Mouse (Mus musculus) A20 (cell line): ENCODE results near the gene D5Ertd579e.
A peak's percentile ranks its signal among the peaks of the same experiment; 100 is the strongest.

ENCODE experiments used
- DNase-seq: peaks from one replicate; pipeline ENCODE4 v3.0.0-alpha.2; 2011; ENCODE audit warnings: low read depth, low spot score

D5Ertd579e gene

GRCm38 (mm10) chr5:36720710-36721375, 25.0 kb upstream of the D5Ertd579e start:
- DNase-seq, result no peak

GRCm38 (mm10) chr5:36720219-36720618, 24.4 kb upstream of the D5Ertd579e start:
- DNase-seq, result no peak

- DNase-seq, result no peak
These were observed 23.8 kb upstream of the D5Ertd579e start for GRCm38 (mm10) chr5:36719601-36720000.

DNA sequence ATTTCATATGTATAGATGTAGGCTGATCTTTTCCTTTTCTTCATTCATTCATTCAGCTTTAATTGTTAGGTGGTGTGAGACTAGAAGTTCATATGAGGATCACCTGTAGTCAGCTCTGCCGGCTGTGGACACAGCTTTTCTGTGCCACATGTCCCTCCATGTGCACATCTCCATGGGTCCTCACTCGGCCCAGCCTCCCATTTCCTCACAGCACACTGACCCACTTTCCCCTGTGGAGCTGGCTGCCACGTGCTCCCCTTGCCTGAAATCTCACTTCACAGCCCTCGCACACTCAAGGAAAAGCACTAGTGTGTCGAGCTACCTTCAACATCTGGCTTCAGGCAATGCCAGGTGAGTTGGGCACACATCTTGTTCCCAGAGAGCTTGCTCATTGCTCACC, 23.3 kb upstream of the D5Ertd579e start:
- DNase-seq, result no peak

- no peak for DNase-seq
These were observed 22.1 kb upstream of the D5Ertd579e start for GRCm38 (mm10) chr5:36717889-36718288.

DNA sequence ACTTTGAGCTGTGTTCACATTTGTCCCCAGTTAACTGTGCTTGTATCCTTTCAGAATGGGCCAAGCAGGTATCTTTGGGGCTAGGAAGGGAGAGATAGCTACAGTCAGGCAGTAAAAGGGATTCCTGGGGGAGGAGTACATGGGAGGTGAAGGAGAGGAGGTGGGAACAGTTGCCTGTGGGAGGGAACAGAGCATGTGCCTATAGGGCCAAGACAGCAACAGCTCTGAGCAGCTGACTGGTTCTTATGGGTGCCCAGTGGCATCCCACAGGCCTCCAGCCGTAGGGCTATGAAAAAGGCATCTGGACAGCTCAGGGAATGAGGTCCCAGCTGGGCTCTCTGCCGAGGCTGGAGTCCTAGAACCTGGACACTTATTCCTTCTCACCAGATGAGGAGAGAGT, 21.0 kb upstream of the D5Ertd579e start:
- no peak for DNase-seq

- DNase-seq, result no peak
These were observed 19.0 kb upstream of the D5Ertd579e start for GRCm38 (mm10) chr5:36714832-36715231.

DNA sequence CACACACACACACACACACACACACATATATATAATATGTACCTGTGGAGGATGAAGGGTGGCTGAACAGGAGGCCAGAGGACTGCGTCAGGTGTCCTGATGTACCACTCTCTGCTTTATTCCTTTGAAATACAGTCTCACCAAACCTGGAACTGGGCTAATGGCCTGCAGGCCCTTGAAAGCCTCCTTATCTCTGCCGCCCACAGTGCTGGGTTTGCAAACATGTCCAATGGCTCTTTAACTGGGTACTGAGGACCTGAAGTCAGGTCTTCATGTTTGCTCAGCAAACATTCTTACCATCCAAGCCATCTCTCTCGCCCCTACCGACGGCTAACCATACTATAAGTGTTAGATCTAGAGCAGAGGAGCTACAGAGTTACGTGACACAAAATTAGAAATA, 17.9 kb upstream of the D5Ertd579e start:
- DNase-seq, result no peak

DNA sequence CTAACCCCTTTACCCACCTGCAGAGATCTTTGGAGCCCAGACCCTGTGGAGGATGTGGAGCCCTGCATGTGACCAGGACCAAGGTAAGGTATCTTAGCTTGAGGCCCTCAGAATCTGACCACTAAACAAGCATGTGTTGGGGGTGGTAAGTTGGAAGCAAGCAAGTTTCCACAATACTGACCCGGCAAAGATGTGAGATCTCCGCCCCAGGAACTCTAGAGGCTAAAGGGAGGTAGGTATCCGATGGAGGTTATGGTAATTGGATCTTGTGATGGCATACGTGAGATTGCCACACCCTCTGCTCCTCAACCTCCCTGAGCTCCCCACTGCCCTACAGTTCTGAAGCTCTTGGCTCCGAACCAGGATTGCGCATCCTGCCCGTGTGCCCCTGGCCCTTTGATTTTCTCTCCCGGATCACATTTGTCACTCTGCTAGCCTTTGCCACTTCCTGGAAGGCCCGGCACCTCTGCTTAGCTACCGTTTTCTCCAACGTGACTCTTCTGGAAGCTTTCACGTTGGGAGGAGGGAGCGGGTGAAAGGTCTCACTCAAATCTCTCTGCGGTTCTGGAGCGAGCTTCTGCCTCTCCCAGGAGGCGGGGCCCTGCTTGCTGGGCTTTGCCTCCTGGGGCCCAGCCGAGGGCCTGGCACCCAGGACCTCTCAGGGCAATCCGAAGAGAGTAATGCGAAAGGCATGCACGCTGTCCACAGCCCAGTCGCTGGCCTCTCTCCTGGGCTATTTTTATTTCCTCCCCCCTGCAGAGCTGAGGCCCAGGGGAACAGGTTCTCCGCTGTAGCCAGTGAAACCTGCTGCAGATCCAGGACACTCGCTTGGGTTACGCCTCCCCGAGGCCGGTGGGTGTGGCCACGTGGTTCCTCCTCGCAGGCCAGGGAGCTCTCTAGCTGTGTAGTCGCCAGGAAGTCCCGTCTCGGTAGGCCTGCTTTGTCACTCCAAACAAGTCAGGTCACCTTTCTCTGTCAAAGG, 17.0 kb upstream of the D5Ertd579e start:
- DNase-seq, result peak; percentile 91

DNA sequence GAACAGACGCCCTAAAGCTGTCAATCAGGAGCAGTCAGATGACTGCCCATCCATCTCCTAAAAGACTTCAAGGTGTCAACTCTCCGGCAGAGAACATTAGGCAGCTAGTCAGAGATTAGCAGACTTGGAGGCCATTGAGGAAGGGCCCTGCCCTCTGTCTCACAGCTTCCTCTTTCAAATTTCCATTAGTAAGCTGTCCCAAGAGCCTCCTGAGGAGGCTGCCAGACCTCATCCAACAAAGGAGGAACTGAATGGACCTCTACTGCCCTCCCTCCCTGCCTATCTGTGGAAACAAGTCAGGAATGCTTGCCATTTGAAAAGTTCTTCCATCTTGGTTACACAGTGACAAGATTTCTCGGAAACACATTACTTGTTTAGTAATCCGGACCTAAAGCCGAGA, 16.0 kb upstream of the D5Ertd579e start:
- no peak for DNase-seq

GRCm38 (mm10) chr5:36705792-36706191, 10.0 kb upstream of the D5Ertd579e start:
- no peak for DNase-seq

- DNase-seq, result no peak
These were observed 9.6 kb upstream of the D5Ertd579e start for GRCm38 (mm10) chr5:36705390-36705789.

- DNase-seq, result no peak
These were observed 8.9 kb upstream of the D5Ertd579e start for GRCm38 (mm10) chr5:36704684-36705083.

DNA sequence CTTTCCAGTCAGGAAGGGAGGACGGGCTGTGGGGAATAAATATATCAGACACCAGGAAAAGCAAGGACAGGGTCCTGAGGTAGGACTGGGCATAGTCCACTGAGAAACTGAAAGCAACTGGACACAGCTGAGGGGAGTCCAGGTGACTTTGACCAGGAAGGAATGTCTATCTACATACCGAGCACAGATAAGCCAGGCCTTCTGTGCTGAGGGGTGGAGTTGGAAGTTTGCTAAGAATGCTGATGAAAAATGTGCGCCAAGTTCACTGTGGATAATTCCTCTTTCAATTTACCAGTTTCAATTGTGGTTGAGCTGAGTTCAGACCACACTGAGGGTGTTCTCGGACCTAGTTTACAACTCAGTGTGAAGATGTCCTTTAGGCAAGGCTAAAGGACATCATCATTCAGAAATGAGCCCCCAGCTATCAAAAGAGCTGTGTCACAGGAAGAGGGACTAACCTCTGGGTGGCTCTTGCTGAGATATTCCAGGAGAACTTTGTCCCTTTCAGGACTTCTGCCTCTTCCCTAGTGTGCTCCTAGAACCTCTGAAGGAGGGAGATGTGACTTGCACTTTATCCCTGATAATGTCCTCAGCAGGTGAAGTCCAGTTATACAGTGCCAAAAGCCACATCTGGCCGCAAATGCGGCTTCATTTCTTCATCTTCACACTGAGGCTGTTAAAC, 5.3 kb upstream of the D5Ertd579e start:
- DNase-seq, result no peak

- DNase-seq, result no peak
These were observed 2.9 kb upstream of the D5Ertd579e start for GRCm38 (mm10) chr5:36698689-36699088.

DNA sequence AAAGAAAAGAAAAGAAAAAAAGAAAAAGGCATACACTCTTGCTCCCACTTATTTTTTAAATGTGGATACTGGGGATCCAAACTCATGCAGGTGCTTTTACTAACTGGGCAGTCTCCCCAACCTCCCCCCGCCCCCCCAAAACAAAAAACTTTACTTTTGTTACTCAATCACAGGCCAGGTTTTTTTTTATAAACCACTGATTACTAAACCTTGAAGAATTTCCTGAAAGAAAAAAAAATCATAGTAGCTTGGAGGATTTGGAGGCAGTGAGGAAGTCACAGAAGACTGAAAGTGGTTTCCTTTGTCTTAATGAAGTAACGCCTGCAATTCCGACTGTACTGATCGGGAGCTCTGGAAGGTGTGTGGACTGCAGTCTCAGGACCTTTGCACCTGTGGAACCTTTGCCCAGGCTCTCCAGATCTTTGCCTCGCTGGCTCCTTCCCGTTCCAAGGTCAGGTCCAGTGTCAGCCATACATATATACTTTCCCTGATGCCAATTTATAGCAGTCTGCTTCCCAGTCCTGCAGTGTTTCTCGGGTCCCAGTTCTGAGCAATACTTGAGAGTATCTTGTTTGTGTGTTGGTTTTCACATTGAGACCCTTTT, 2.3 kb upstream of the D5Ertd579e start:
- DNase-seq, result no peak

DNA sequence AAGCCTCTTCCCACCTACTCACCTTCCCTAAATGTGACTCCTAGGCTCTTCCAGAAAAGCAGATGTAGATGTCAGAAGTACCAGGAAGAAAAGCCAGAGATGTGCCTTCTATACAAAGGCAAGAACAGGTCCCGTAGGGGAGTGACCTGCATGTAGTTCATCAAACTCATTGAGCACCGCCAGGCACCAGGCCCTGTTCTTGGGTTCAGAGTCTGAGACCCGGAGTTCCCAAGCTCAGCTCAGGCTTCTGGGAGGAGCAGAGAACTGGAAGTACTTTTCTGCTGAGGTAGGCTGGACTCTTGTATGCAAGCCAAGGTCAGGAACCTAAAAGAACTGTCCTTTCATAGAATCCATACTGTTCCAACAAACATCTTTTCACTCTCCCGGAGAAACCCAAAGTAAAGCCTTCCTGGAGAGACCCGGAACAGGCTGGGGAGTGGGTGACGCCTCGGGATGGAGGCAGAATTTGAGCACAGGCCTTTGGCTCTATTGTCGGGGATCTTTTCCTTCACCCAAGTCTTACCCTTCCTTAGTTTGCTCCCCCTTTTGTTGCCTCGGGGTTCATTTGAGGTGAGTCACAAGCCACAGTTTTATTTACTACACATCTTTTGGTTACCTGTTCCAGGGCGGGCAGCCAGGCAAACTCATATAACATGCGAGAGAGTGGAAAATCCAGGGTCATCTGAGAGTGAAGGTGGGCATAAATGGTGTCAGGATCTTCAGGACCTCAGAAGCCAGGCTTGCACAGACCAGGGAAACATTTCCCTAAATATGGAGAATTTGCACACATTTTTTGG, 878 bp upstream of the D5Ertd579e start:
- no peak for DNase-seq

DNA sequence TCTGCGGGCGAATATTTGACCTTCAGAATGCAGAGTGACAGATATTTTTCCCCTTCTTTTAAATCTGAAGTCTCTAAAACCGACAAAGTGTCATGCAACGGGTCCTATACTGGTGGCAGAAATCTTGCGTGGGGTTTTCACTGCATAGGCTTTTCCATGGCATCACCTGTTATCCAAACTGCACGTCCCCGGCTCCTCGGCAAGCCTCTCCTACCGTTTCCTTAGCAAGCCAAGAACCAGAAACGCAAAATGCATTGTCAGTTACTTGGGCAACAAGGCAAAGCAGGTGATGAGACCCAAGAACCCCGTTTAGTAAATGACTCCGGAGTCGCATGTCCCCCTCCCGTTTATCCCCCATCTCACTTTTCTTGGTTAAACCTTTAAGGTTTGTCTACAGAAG, 819 bp downstream of the D5Ertd579e start:
- no peak for DNase-seq

DNA sequence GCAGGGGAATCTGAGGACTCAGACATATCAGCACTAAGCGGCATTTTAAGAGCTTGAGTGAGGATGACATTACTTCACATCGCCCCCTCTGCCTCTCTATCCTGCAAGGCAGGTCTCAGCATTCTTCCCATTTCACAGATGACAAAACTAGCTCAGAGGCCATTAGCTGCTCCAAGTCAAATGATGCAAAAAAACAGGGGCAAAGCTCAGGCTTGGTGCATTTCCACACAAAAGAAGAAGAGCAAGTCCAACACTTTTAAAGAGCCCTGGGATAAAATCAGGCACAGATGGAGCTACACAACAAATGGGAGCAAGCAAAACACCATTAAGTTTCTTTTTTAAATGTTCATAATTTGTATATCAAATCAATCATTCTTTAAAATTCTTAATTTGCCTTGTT, 2.2 kb downstream of the D5Ertd579e start:
- no peak for DNase-seq

DNA sequence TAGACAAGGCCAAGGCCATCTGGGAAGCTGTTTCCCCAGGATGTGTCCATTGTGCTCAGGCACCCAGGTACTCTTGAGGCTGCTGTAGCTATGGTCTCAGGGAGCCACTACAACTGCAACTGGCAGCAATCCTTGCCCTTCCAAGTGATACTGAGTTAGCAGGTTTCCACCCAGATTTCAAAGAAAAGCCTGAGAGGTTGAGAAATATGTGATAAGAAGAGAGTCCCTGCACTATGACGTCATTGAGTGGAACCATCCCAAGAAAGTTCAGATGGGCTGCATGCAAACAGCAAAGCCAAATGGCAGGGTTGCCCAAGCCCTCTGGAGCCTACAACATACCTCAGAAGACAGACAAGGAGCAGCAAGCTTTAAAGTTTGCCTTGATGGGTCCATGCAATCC, 4.4 kb downstream of the D5Ertd579e start:
- no peak for DNase-seq

DNA sequence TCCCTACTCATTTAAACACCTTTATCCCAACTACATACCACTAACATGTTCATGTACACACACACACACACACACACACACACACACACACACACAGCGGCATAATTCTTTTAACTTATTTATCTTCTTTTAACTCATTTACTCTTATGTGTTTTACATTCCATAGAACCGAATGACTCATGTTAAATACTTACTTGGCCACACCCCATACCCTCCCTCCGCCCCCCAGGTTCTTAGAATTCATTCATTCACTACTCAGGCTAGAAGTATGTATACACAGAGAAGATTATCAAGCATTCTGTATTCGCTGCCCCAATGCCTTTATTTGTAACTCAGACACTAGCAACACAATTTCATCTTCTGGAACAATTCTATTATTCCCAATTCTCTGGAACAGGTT, 10.7 kb downstream of the D5Ertd579e start:
- no peak for DNase-seq
